Mouse (Mus musculus) spleen, adult 2 months (tissue): Measurements from ENCODE around the gene Scn4a. TPM values are rescaled to one million over a fixed set of nuclear protein-coding genes. Genes with fewer than 3 reads are reported as not detected.

Experiments used
- DNase-seq, 2 experiments: peaks; one replicate each; pipeline versions ENCODE4 v3.0.0 to v3.0.0-alpha.2; 2012 to 2021; ENCODE audit warnings: low spot score in 2 of 2, low read depth in 1 of 2
- H3K27ac ChIP-seq: fragments of 200-500 bp; 2 replicates; pipeline ENCODE4 v1.5.1; 2012; ENCODE audit warnings: low read length, inconsistent platforms; ENCODE audit not compliant: insufficient read depth
- H3K27me3 ChIP-seq: fragments of 200-500 bp; 2 replicates; pipeline ENCODE4 v1.6.1; 2012; ENCODE audit warnings: mild to moderate bottlenecking, moderate library complexity, low read length, inconsistent platforms; ENCODE audit not compliant: control insufficient read depth, insufficient read depth
- H3K36me3 ChIP-seq: fragments of 200-500 bp; 2 replicates; pipeline ENCODE4 v1.6.1; 2012; ENCODE audit warnings: mild to moderate bottlenecking, low read length, inconsistent platforms; ENCODE audit not compliant: control insufficient read depth, insufficient read depth
- H3K4me1 ChIP-seq: fragments of 200-500 bp; 2 replicates; pipeline ENCODE4 v1.6.1; 2011; ENCODE audit warnings: inconsistent platforms; ENCODE audit not compliant: control insufficient read depth, insufficient read depth, insufficient read length
- H3K4me3 ChIP-seq: fragments of 200-500 bp; 2 replicates; pipeline ENCODE4 v1.5.1; 2011; ENCODE audit warnings: mild to moderate bottlenecking, inconsistent platforms; ENCODE audit not compliant: insufficient read depth, insufficient read length; ENCODE audit errors: extremely low read depth
- CTCF ChIP-seq: fragments of 200-500 bp; IDR thresholded peaks from 2 replicates; pipeline ENCODE4 v1.5.1; 2011; ENCODE audit warnings: mild to moderate bottlenecking, inconsistent platforms; ENCODE audit not compliant: insufficient read depth, insufficient read length, insufficient replicate concordance; ENCODE audit errors: extremely low read depth
- POLR2A ChIP-seq: fragments of 200-500 bp; IDR thresholded peaks from 2 replicates; pipeline ENCODE4 v1.6.1; 2011; ENCODE audit warnings: low read depth, low read length, inconsistent platforms
- WGBS: fragments of 180-500 bp; shearing (Covaris S2); methylation state at CpG from one replicate; pipeline ENCODE4 v1.1.7; 2018; 5-methylcytosine and 5-hydroxymethylcytosine counted together
- polyA plus RNA-seq: library from polyadenylated mRNA; depleted of rRNA; stranded (reverse); fragments of >200 nt; gene quantifications from 2 replicates; pipeline ENCODE4 v1.2.3, GENCODE M21; 2012

Gene Scn4a
- polyA plus RNA-seq, 1 experiment = 6.1 TPM

GRCm38 (mm10) chr11:106310123-106310522 is 43.0 kb downstream of the Scn4a start:
- Histone ChIP-seq H3K36me3 (peaks cover 28% of the 10 kb centered on the region), H3K27me3 (no peaks in the 10 kb centered on the region), H3K27ac (peak overlapping the region; percentile 95), H3K4me1 (peaks cover 8% of the 10 kb centered on the region; the same call in 1 of the 2 replicates), H3K4me3 (peak overlapping the region; percentile 77)
- peak in 1 of 2 experiments; percentile 84 for DNase-seq
- TF ChIP-seq CTCF (no peak), POLR2A (peak; percentile 79)
- WGBS = 46% methylated on average over 5 of the region's 5 CpGs

DNA sequence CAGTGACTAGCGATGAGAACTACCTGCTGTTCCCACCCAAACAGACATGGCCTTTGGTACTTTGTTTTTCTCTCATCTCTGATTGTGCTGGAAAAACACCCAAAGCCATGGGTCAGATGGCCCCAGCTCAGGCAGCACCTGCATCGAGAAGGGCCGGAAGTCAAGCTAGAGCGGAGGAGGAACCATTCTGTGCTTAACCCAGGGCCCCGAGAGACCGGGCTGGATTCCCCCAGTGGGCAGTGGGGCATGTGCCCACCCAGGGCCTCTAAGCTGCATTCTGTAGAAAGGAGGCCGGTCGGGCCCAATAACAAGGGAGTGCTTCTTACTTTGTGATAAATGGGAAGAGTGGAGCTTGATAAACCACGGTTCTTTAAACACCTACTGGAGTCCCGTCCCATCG is 44.9 kb downstream of the Scn4a start:
- Histone ChIP-seq H3K4me1 (peaks cover 26% of the 10 kb centered on the region; the same call in 1 of the 2 replicates), H3K4me3 (peak overlapping the region; percentile 28), H3K36me3 (peaks cover 25% of the 10 kb centered on the region), H3K27ac (peak overlapping the region; percentile 96), H3K27me3 (no peaks in the 10 kb centered on the region)
- peak; percentile 71 to 89 for DNase-seq
- 32% methylated on average over 11 of the region's 11 CpGs for WGBS
- TF ChIP-seq POLR2A = no peak; the same call in 1 of the 2 replicates
- TF ChIP-seq CTCF = no peak

GRCm38 (mm10) chr11:106307432-106307831 is 45.7 kb downstream of the Scn4a start:
- H3K36me3 ChIP-seq = peaks cover 18% of the 10 kb centered on the region
- 66% methylated on average over 5 of the region's 5 CpGs for whole genome bisulfite sequencing
- no peak overlapping the region for H3K4me3 ChIP-seq
- DNase-seq = no peak
- H3K27ac ChIP-seq = peak overlapping the region; percentile 96
- peaks cover 30% of the 10 kb centered on the region for H3K4me1 ChIP-seq
- TF ChIP-seq POLR2A (no peak), CTCF (no peak)
- H3K27me3 ChIP-seq = no peaks in the 10 kb centered on the region

DNA sequence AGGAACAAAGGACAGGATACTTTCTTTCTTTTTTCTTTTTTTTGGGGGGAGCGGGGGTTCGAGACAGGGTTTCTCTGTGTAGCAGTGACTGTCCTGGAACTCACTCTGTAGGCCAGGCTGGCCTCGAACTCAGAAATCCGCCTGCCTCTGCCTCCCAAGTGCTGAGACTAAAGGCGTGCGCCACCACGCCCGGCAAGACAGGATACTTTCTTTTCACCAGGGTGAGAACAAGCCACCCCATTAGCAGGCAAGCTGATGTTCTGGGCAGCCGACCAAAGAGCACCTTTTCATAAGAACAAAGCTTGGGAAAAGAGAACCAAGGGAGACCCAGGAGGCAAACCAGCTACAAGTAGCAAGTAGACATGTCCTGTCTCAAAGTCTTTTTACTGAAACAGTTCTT is 46.3 kb downstream of the Scn4a start:
- Histone ChIP-seq H3K36me3 (peaks cover 11% of the 10 kb centered on the region), H3K4me3 (no peak overlapping the region), H3K27me3 (no peaks in the 10 kb centered on the region), H3K4me1 (peaks cover 30% of the 10 kb centered on the region), H3K27ac (peak overlapping the region; percentile 92)
- TF ChIP-seq CTCF (no peak), POLR2A (no peak)
- DNase-seq = no peak
- 61% methylated on average over 9 of the region's 9 CpGs for WGBS

- peak; percentile 41 for TF ChIP-seq POLR2A
- TF ChIP-seq CTCF = no peak
- WGBS = 71% methylated on average over 3 of the region's 3 CpGs
- H3K36me3 ChIP-seq = peaks cover 5% of the 10 kb centered on the region
- peaks cover 30% of the 10 kb centered on the region for H3K4me1 ChIP-seq
- H3K4me3 ChIP-seq = no peak overlapping the region
- H3K27ac ChIP-seq = peak overlapping the region; percentile 92
- no peak for DNase-seq
- no peaks in the 10 kb centered on the region for H3K27me3 ChIP-seq
These were observed 47.1 kb downstream of the Scn4a start for GRCm38 (mm10) chr11:106306065-106306385.

DNA sequence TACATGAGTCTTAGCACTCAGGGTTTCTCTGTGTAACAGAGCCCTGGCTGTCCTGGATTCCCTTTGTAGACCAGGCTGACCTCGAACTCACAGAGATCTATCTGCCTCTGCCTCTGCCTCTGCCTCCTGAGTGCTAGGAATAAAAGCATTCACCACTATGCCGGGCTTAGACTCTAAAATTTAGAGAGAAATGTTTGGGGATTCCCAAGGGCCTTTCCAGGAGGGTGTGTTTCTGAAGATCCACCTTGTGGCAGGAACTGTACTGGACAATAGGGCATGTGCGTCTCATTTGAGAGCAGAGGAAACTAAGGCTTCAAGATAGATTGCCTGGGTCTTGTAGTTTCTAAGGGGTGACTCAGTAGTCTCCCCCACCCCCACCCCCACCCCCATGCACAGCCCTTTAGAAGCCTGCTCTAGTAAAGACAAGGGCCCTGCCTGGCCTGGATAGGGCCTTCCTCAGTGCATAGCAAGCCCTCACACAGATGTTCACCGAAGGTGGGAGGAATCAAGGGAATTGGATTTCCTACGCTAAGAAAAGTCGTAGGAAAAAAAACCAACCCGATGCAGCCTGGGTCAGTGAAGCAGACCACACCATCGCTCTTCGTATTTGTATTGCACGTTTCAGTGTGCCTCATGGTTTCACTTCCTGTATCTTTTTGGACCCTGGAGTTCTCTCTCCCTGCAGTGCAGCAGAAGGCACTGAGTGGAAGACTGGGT is 47.6 kb downstream of the Scn4a start:
- Histone ChIP-seq H3K4me3 (peak overlapping the region; percentile 2; the same call in 1 of the 2 replicates), H3K4me1 (peaks cover 30% of the 10 kb centered on the region), H3K27me3 (no peaks in the 10 kb centered on the region), H3K36me3 (peaks cover 3% of the 10 kb centered on the region), H3K27ac (peak overlapping the region; percentile 92)
- peak; percentile 63 to 66 for DNase-seq
- WGBS = 27% methylated on average over 10 of the region's 10 CpGs
- TF ChIP-seq POLR2A (no peak), CTCF (no peak)

- peak; percentile 83; the same call in 1 of the 2 replicates for TF ChIP-seq CTCF
- no peak for TF ChIP-seq POLR2A
- no peaks in the 10 kb centered on the region for H3K36me3 ChIP-seq
- WGBS = 1% methylated on average over 2 of the region's 2 CpGs
- DNase-seq = peak; percentile 65 to 79
- no peaks in the 10 kb centered on the region for H3K27me3 ChIP-seq
- peak overlapping the region; percentile 39; the same call in 1 of the 2 replicates for H3K27ac ChIP-seq
- peaks cover 30% of the 10 kb centered on the region for H3K4me1 ChIP-seq
- H3K4me3 ChIP-seq = no peak overlapping the region
These were observed 50.5 kb downstream of the Scn4a start for GRCm38 (mm10) chr11:106302634-106303033.
